Mouse (Mus musculus) ES-E14 (cell line): ENCODE measurements around the gene Pde6h. TPM values are rescaled to one million over a fixed set of nuclear protein-coding genes. Genes with fewer than 3 reads are reported as not detected.

Source experiments
- DNase-seq: peaks from one replicate; pipeline ENCODE4 v3.0.0-alpha.2; 2013; ENCODE audit warnings: low read depth, low spot score
- H3K27ac ChIP-seq: 2 replicates; pipeline ENCODE4 v1.5.1; 2012; ENCODE audit warnings: low read depth, mild to moderate bottlenecking, low read length, moderate library complexity, mixed read lengths; ENCODE audit not compliant: poor library complexity, insufficient read depth, severe bottlenecking
- H3K36me3 ChIP-seq: 2 replicates; pipeline ENCODE4 v1.6.1; 2012; ENCODE audit warnings: mild to moderate bottlenecking, low read length, moderate library complexity, mixed read lengths; ENCODE audit not compliant: control insufficient read depth, poor library complexity, insufficient read depth, severe bottlenecking
- H3K4me1 ChIP-seq, 2 experiments: fragments of 150-350 bp in 1 of 2; sonication (generic) in 1 of 2; 2 replicates each; pipeline ENCODE4 v1.6.1; 2012; ENCODE audit warnings: low read length in 2 of 2, mild to moderate bottlenecking in 1 of 2, mixed read lengths in 1 of 2; ENCODE audit not compliant: control insufficient read depth in 2 of 2, insufficient read depth in 2 of 2, poor library complexity in 1 of 2
- H3K4me3 ChIP-seq, 2 experiments: fragments of 150-350 bp in 1 of 2; sonication (generic) in 1 of 2; 2 replicates each; pipeline ENCODE4 v1.5.1; 2012; ENCODE audit warnings: low read length in 2 of 2, low read depth in 1 of 2, mild to moderate bottlenecking in 1 of 2, mixed read lengths in 1 of 2; ENCODE audit not compliant: insufficient read depth in 1 of 2, poor library complexity in 1 of 2, severe bottlenecking in 1 of 2
- H3K9ac ChIP-seq: 2 replicates; pipeline ENCODE4 v1.6.1; 2012; ENCODE audit warnings: low read depth, mild to moderate bottlenecking, low read length, mixed read lengths; ENCODE audit not compliant: poor library complexity, insufficient read depth, severe bottlenecking
- H3K9me3 ChIP-seq: fragments of 150-350 bp; sonication (generic); 2 replicates; pipeline ENCODE4 v1.6.1; 2012; ENCODE audit warnings: low read depth, mild to moderate bottlenecking, low read length; ENCODE audit not compliant: control insufficient read depth, insufficient read depth
- CHD2 ChIP-seq: IDR thresholded peaks from 2 replicates; pipeline ENCODE4 v1.6.1; 2014; ENCODE audit warnings: mild to moderate bottlenecking, low read depth, low read length, inconsistent platforms
- HCFC1 ChIP-seq: IDR thresholded peaks from 2 replicates; pipeline ENCODE4 v1.6.1; 2012; ENCODE audit warnings: low read length, inconsistent platforms, borderline replicate concordance; ENCODE audit not compliant: insufficient read depth
- MAFK ChIP-seq: IDR thresholded peaks from 2 replicates; pipeline ENCODE4 v1.6.1; 2014; ENCODE audit warnings: mild to moderate bottlenecking, low read depth, low read length, inconsistent platforms; ENCODE audit not compliant: insufficient read depth
- ZC3H11A ChIP-seq: IDR thresholded peaks from 2 replicates; pipeline ENCODE4 v1.6.1; 2012; ENCODE audit warnings: low read depth, mild to moderate bottlenecking, inconsistent platforms, low read length, borderline replicate concordance
- ZNF384 ChIP-seq: IDR thresholded peaks from 2 replicates; pipeline ENCODE4 v1.6.1; 2012; ENCODE audit warnings: low read depth, low read length, inconsistent platforms
- in situ Hi-C, 2 experiments: fragments of 600-800 bp; cut with MboI; formaldehyde crosslinking; loops; one replicate each; pipeline ENCODE4 v1.15.1; 2025; ENCODE audit warnings: low sequenced_read_pairs in 2 of 2, inconsistent platforms in 1 of 2; ENCODE audit not compliant: unreplicated experiment in 2 of 2
- total RNA-seq: library from RNA; depleted of rRNA; stranded (reverse); fragments of 300-350 nt; gene quantifications from 2 replicates; pipeline ENCODE4 v1.2.3, GENCODE M21; 2012

Gene Pde6h
- total RNA-seq, 1 experiment, result 0.45 TPM

- Histone ChIP-seq H3K4me1 (peaks cover 0 to 6% of the 10 kb centered on the region in 2 experiments; a peak in 1 of 4 replicates), H3K36me3 (no peaks in the 10 kb centered on the region), H3K27ac (no peak overlapping the region), H3K4me3 (no peak overlapping the region), H3K9me3 (no peaks in the 10 kb centered on the region), H3K9ac (no peak overlapping the region)
- no peak for TF ChIP-seq ZNF384
- TF ChIP-seq MAFK, result no peak
- TF ChIP-seq HCFC1, result no peak
- TF ChIP-seq CHD2, result no peak
- no peak for TF ChIP-seq ZC3H11A
- in situ Hi-C loops, result no loop called here
- no peak for DNase-seq
These were observed 7.0 kb downstream of the Pde6h start for GRCm38 (mm10) chr6:136930677-136931076.

DNA sequence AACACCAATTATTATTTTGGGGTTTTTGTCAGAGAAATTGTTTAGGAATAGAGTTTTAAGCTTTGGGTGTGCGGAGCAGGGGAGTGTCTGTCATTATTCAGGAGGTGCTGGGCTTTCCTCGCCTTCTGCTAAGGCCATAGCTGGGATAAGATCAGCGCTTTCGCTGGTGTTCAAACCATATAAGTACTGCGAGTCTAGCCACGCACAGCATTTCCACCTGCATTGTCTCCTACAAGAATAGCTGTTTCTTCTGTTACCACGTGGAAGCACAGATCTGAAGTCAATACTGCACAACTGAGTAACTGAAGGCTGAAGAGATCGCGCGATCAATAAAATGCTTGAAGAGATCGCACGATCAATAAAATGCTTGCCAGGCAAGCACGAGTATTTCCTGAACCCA lies 7.6 kb downstream of the Pde6h start:
- DNase-seq, result no peak
- Histone ChIP-seq H3K36me3 (no peaks in the 10 kb centered on the region), H3K4me3 (no peak overlapping the region), H3K4me1 (peaks cover 0 to 6% of the 10 kb centered on the region in 2 experiments; a peak in 1 of 4 replicates), H3K9me3 (no peaks in the 10 kb centered on the region), H3K9ac (no peak overlapping the region), H3K27ac (no peak overlapping the region)
- TF ChIP-seq HCFC1 (no peak), MAFK (no peak), CHD2 (no peak), ZC3H11A (no peak), ZNF384 (no peak)
- in situ Hi-C loops, result no loop called here

DNA sequence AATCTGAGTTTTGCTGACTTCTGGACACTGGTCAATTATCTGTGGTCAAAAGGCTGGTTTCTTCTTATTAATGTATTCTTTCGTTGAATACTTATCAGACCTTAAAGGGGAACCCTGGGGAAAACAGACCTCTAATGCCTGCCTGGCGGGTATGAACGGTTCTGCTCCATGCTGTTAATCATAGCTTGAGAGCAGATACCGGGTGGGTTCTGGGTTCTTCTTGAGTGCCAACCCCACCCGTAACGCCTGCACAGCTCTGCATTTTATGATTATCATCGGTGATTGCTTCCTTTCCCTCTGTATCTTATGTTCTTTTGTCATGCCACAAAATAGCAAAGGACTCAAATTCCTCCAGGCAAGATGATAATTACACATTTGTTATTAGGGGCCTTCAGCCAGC lies 10.4 kb downstream of the Pde6h start:
- H3K4me1 ChIP-seq, result peaks cover 0 to 8% of the 10 kb centered on the region in 2 experiments; a peak in 1 of 4 replicates
- no peaks in the 10 kb centered on the region for H3K36me3 ChIP-seq
- H3K4me3 ChIP-seq, result no peak overlapping the region
- H3K9me3 ChIP-seq, result no peaks in the 10 kb centered on the region
- no peak for DNase-seq
- H3K9ac ChIP-seq, result no peak overlapping the region
- TF ChIP-seq HCFC1 (no peak), ZC3H11A (no peak), CHD2 (no peak), ZNF384 (no peak), MAFK (no peak)
- no peak overlapping the region for H3K27ac ChIP-seq
- in situ Hi-C loops, result no loop called here

DNA sequence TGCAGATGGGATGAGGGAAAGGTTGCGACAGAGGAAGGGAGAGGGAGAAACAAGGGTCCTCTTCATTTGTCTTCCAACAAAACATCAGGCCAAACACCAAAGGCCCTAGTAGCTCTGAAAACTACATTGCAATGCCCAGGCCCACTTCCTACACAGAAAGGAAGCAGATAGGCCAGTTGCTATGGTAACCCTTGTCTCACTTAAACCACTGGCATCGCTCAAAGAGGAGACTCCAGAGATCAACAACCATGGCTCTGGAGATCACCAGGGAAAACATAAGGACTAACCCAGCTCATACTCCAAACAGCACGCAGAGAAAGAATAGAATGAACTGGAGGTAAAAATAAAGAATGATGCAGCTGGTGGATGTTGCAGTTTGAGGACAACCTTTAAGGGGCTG lies 11.6 kb downstream of the Pde6h start:
- in situ Hi-C loops, result no loop called here
- TF ChIP-seq ZC3H11A, result no peak
- TF ChIP-seq MAFK, result no peak
- TF ChIP-seq HCFC1, result no peak
- no peak for TF ChIP-seq CHD2
- TF ChIP-seq ZNF384, result no peak
- Histone ChIP-seq H3K9ac (no peak overlapping the region), H3K36me3 (no peaks in the 10 kb centered on the region), H3K9me3 (no peaks in the 10 kb centered on the region), H3K27ac (no peak overlapping the region), H3K4me3 (no peak overlapping the region), H3K4me1 (peaks cover 0 to 7% of the 10 kb centered on the region in 2 experiments; a peak in 2 of 4 replicates)
- DNase-seq, result no peak

- no peak overlapping the region for H3K27ac ChIP-seq
- H3K9ac ChIP-seq, result no peak overlapping the region
- no peaks in the 10 kb centered on the region for H3K9me3 ChIP-seq
- no peak for DNase-seq
- no peak overlapping the region for H3K4me3 ChIP-seq
- in situ Hi-C loops, result no loop called here
- H3K4me1 ChIP-seq, result peaks cover 0 to 12% of the 10 kb centered on the region in 2 experiments; a peak in 2 of 4 replicates
- H3K36me3 ChIP-seq, result no peaks in the 10 kb centered on the region
- TF ChIP-seq ZC3H11A (no peak), MAFK (no peak), CHD2 (no peak), HCFC1 (no peak), ZNF384 (no peak)
These were observed 12.7 kb downstream of the Pde6h start for GRCm38 (mm10) chr6:136936361-136936760.
